Mouse (Mus musculus) liver, embryonic 14.5 days (tissue): ENCODE measurements around the gene Cyb5r3. TPM values are rescaled to one million over a fixed set of nuclear protein-coding genes. Genes with fewer than 3 reads are reported as not detected.

Experiments used
- ATAC-seq: fragments of 200-750 bp; cut with Nextera tagmentation; 2 replicates; pipeline ENCODE4 v1.8.0; 2017; ENCODE audit warnings: moderate number of reproducible peaks, mild to moderate bottlenecking, moderate library complexity; ENCODE audit not compliant: insufficient read depth
- DNase-seq, 3 experiments: peaks; one replicate each; pipeline ENCODE4 v3.0.0-alpha.2; 2012 to 2013; ENCODE audit warnings: low read depth in 3 of 3, low spot score in 3 of 3
- H3K27ac ChIP-seq: fragments of 300-500 bp; sonication (generic); 2 replicates; pipeline ENCODE4 v1.5.1; 2014; ENCODE audit warnings: moderate library complexity, mild to moderate bottlenecking, control low read depth, inconsistent platforms
- H3K27me3 ChIP-seq: fragments of 300-500 bp; sonication (generic); 2 replicates; pipeline ENCODE4 v1.6.1; 2014; ENCODE audit warnings: mild to moderate bottlenecking, low read length, moderate library complexity; ENCODE audit not compliant: control insufficient read depth, insufficient read depth
- H3K36me3 ChIP-seq: fragments of 300-500 bp; sonication (generic); replicated peaks from 2 replicates; pipeline ENCODE4 v1.6.1; 2014; ENCODE audit warnings: low read depth; ENCODE audit not compliant: control insufficient read depth, insufficient read depth
- H3K4me1 ChIP-seq, 2 experiments: fragments of 200-500 bp in 1 of 2; fragments of 300-500 bp in 1 of 2; sonication (generic) in 1 of 2; replicated peaks; 2 replicates each; pipeline ENCODE4 v1.6.1; 2012 to 2014; ENCODE audit warnings: antibody characterized with exemption in 1 of 2, inconsistent platforms in 1 of 2, low read length in 1 of 2; ENCODE audit not compliant: control insufficient read depth in 2 of 2, insufficient read depth in 2 of 2
- H3K4me2 ChIP-seq: fragments of 300-500 bp; sonication (generic); 2 replicates; pipeline ENCODE4 v1.6.1; 2014; ENCODE audit warnings: low read depth, mild to moderate bottlenecking, control low read depth, moderate library complexity
- H3K4me3 ChIP-seq, 2 experiments: fragments of 200-500 bp in 1 of 2; fragments of 300-500 bp in 1 of 2; sonication (generic) in 1 of 2; 2 replicates each; pipeline ENCODE4 v1.5.1; 2012 to 2014; ENCODE audit warnings: low read depth in 2 of 2, low read length in 2 of 2, mild to moderate bottlenecking in 2 of 2, control low read depth in 1 of 2, inconsistent platforms in 1 of 2, moderate library complexity in 1 of 2; ENCODE audit not compliant: insufficient read depth in 1 of 2
- H3K9ac ChIP-seq: fragments of 300-500 bp; sonication (generic); replicated peaks from 2 replicates; pipeline ENCODE4 v1.6.1; 2014; ENCODE audit warnings: mild to moderate bottlenecking, control low read depth, moderate library complexity
- H3K9me3 ChIP-seq: fragments of 300-500 bp; sonication (generic); 2 replicates; pipeline ENCODE4 v1.6.1; 2016; ENCODE audit warnings: low read length, mixed read lengths; ENCODE audit not compliant: control insufficient read depth
- CTCF ChIP-seq: IDR thresholded peaks from 2 replicates; pipeline ENCODE4 v1.5.1; 2016; ENCODE audit warnings: antibody characterized with exemption, low read depth, control low read depth
- EP300 ChIP-seq: IDR thresholded peaks from 2 replicates; pipeline ENCODE4 v1.6.1; 2016; ENCODE audit warnings: antibody characterized with exemption, low read depth
- WGBS: fragments of 180-500 bp; shearing (Covaris S2); extraction: QIAGEN DNeasy Blood & Tissue Kit; methylation state at CpG from one replicate; pipeline ENCODE4 v1.1.7; 2014; ENCODE audit not compliant: insufficient replicate concordance; 5-methylcytosine and 5-hydroxymethylcytosine counted together
- polyA plus RNA-seq, 2 experiments: library from polyadenylated mRNA; depleted of rRNA in 1 of 2; stranded (reverse) in 1 of 2; unstranded in 1 of 2; fragments of >200 nt; fragmentation: Nextera tagmentation in 1 of 2; extraction: Ambion mirVana in 1 of 2; gene quantifications; 2 replicates each; pipeline versions ENCODE4 v1.2.1 to v1.2.3; 2012 to 2014

Gene Cyb5r3
- polyA plus RNA-seq, 2 experiments = 88.8 to 103 TPM

DNA sequence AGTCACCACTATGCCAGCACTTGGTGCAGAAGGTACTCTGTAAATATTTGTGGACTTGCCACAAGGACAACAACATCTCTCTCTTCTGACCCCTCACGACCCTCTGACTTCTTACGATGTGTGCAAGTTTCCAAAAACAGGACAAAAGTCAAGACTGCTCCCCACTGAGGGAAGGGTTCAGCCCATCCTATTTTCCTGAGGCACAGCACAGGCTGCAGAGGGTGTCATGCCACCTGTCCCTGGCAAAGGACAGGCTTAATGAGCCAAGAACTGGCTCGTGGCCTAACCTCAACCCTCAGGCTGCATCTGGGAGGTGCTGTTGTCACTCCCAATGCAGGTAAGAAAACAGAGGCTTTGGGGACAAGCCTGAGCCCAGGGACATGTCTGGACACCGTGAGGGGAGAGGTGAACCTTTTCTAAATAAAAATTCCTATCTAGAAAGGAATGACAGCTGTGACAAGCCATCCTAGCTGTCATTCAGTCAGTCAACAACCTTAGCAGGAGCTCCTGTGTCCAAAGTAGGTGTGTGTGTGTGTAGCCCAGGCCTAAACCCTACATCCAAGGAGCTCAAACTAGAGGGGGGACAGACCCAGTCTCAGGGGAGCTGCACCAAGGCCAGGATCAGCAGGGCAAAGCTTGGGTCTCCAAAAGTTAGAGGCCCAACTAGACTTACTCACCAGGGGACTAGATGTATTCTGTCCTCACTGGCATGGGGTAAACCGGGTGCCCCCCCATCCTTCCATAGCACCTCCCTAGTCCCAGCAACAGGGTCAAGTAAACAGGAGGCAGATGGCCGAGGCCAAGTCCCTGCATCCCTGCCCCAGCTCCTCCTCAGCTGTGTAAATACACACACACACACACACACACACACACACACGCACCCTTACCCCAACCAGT is 3.3 kb downstream of the Cyb5r3 start:
- H3K4me3 ChIP-seq = peak overlapping the region; percentile 94 to 98
- no peaks in the 10 kb centered on the region for H3K9me3 ChIP-seq
- DNase-seq = no peak
- H3K36me3 ChIP-seq = peaks cover 24% of the 10 kb centered on the region
- peak overlapping the region; percentile 93 for H3K4me2 ChIP-seq
- H3K9ac ChIP-seq = peak overlapping the region; percentile 94
- H3K27ac ChIP-seq = peak overlapping the region; percentile 92
- H3K4me1 ChIP-seq = peaks cover 53 to 69% of the 10 kb centered on the region in 2 experiments
- no peaks in the 10 kb centered on the region for H3K27me3 ChIP-seq
- WGBS = 64% methylated on average over 7 of the region's 7 CpGs
- TF ChIP-seq CTCF (no peak), EP300 (no peak)
- ATAC-seq = no peak

DNA sequence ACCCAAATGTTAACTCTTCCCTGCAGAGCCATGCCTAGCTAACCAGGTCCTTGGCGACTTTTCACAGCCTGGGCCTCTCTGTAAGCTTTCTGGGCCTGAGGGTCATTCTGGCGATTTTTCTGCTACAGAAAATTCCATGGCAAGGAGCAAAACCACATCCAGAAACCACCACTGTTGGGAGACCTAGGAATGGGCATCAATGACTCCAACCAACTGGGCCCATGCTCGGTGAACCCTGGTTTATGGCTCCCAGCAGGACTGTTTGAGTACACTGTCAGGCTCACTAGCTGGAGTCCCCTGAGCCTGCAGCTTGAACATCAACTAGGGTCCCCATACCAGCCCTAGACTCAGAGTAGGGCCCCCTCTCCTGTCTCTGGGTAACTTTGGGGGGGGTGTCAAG is 4.1 kb downstream of the Cyb5r3 start:
- H3K27me3 ChIP-seq = no peaks in the 10 kb centered on the region
- peak overlapping the region; percentile 94 for H3K9ac ChIP-seq
- no peak for DNase-seq
- peak overlapping the region; percentile 92 for H3K27ac ChIP-seq
- H3K4me1 ChIP-seq = peaks cover 53 to 69% of the 10 kb centered on the region in 2 experiments
- H3K4me2 ChIP-seq = peak overlapping the region; percentile 93
- H3K4me3 ChIP-seq = peak overlapping the region; percentile 94 to 98
- peaks cover 30% of the 10 kb centered on the region for H3K36me3 ChIP-seq
- no peak for ATAC-seq
- WGBS = 67% methylated on average over 3 of the region's 3 CpGs
- H3K9me3 ChIP-seq = no peaks in the 10 kb centered on the region
- TF ChIP-seq CTCF (no peak), EP300 (no peak)

DNA sequence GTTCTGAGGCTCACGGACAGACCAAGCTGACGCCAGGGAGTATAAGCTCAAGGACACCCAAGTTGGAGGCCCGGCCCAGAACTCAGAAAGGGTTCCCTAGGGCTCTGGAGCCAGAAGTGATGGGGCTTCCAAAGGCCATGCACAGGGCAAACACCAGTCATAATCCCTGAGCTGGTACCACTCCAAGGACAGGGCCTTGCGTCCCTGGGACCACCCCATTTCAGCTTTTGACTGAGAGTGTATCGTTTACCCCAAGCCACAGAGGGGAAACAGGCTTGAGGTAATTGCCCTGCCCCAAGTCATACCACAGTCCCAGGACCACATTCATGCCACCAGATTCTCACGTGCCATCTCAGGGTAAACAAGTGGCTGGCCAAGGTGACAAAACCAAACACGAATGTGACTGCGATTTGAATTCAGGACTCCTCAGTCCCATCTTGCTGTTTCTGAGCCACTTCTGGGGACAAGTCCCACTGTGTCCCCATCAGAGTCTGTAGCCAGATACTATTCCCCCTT is 4.8 kb downstream of the Cyb5r3 start:
- peak overlapping the region; percentile 94 to 98 for H3K4me3 ChIP-seq
- ATAC-seq (no peak), DNase-seq (no peak)
- H3K4me1 ChIP-seq = peaks cover 49 to 66% of the 10 kb centered on the region in 2 experiments
- H3K4me2 ChIP-seq = peak overlapping the region; percentile 93
- no peaks in the 10 kb centered on the region for H3K27me3 ChIP-seq
- H3K36me3 ChIP-seq = peaks cover 37% of the 10 kb centered on the region
- H3K9me3 ChIP-seq = no peaks in the 10 kb centered on the region
- no peak for TF ChIP-seq EP300
- no peak for TF ChIP-seq CTCF
- 87% methylated on average over 8 of the region's 8 CpGs for WGBS
- peak overlapping the region; percentile 92 for H3K27ac ChIP-seq
- H3K9ac ChIP-seq = peak overlapping the region; percentile 94

DNA sequence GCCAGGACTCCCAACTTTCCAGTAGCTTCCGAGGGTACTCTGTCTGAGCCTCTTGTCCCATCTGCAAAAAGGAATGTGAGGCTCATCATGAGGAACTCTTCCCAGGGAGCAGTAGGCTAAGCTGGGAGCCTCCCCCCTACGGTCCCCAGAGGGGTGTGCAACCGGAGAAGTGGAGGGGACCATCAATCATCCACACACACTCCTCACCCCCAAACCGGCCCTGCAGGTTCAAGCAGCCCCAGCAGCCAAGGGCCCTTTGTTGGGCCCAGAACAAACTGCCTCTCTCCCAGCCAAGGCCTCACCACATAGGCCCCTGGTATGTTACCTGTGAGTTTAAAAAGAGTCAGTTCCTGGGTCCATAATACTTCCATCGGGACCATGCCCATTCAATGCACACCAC is 5.3 kb downstream of the Cyb5r3 start:
- Histone ChIP-seq H3K4me2 (peak overlapping the region; percentile 93), H3K4me3 (peak overlapping the region; percentile 94 to 98), H3K27me3 (no peaks in the 10 kb centered on the region), H3K4me1 (peaks cover 48 to 68% of the 10 kb centered on the region in 2 experiments), H3K27ac (peak overlapping the region; percentile 92), H3K9me3 (no peaks in the 10 kb centered on the region), H3K9ac (peak overlapping the region; percentile 94), H3K36me3 (peaks cover 42% of the 10 kb centered on the region)
- 78% methylated on average over 5 of the region's 5 CpGs for WGBS
- ATAC-seq = no peak
- no peak for TF ChIP-seq EP300
- no peak for TF ChIP-seq CTCF
- DNase-seq = no peak

DNA sequence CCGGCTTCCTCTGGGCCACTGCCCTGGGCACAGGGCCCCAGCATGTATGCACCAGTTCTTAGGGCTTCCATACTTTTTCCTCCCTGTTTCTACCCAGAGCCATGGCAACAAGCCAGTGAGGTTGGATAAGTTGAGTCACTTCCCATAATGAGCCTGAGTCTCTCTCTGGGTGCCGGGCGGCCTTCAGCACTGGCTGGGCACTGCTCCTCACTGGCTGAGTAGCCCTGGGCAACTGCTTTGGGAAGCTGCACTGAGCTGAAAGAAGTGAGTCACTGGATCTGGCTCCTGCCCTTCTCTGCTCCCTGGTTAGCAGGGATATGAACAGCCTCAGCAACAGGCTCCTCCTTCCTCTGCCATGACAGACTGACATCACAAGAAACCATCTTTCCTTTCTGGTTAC is 5.8 kb downstream of the Cyb5r3 start:
- no peaks in the 10 kb centered on the region for H3K27me3 ChIP-seq
- peak overlapping the region; percentile 3 to 98; a peak in 2 of 4 replicates for H3K4me3 ChIP-seq
- peak overlapping the region; percentile 92 for H3K27ac ChIP-seq
- H3K4me2 ChIP-seq = peak overlapping the region; percentile 93
- H3K9me3 ChIP-seq = no peaks in the 10 kb centered on the region
- peaks cover 47% of the 10 kb centered on the region for H3K36me3 ChIP-seq
- ATAC-seq (no peak), DNase-seq (no peak)
- H3K9ac ChIP-seq = peak overlapping the region; percentile 94
- TF ChIP-seq EP300 (no peak), CTCF (no peak)
- WGBS = 87% methylated on average over 3 of the region's 3 CpGs
- H3K4me1 ChIP-seq = peaks cover 48 to 68% of the 10 kb centered on the region in 2 experiments
